Comparison of ENCODE assay signal across 10 mouse cellular contexts in the genomic region with DNA sequence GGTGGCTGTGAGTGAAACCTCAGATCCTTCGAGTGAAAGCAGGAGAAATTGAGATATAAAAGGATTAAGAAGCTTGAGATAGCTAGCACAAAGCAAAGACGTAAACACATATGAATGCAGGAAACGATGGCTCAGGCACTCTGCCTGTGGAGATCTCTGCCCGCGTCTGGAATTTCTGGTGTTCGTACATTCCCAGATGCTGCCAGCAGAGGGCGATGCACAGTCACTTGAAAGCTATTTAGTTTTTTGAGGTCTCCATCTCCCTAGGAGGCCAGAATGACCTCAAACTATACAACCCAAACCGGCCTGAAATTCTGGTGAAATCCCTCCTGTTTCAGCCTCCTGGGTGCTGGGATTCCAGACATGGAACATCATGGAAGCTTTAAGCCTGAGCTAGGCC. TPM values are rescaled to one million over a fixed set of nuclear protein-coding genes. Genes with fewer than 3 reads are reported as not detected.
DNase-seq lines count a peak whose midpoint lies in the region; ATAC-seq and TF ChIP-seq lines count a peak whose summit lies in the region.
"Had no signal": no experiment of that assay in that cellular context is flagged by ENCODE, and none has a peak within 500 bp of the region (broad histone marks: within the 10 kb centered on the region; RNA-seq: fewer than 3 reads in every experiment).

No protein-coding gene starts in this region.

- TF ChIP-seq CTCF in kidney, adult 2 months (conservative IDR thresholded peaks at IDR 0.05; ENCODE audit: insufficient read depth, insufficient read length, low read depth, low read length): peak; percentile 90

- DNase-seq in kidney, adult 2 months: peak; percentile 84
- DNase-seq in c-Kit-positive CD71-negative TER-119-negative erythroid progenitor cells, embryonic 14.5 days (ENCODE audit: low read depth): peak; percentile 50
- DNase-seq in forelimb bud, embryonic 11.5 days (ENCODE audit: low read depth, low spot score): peak; percentile 87
- DNase-seq in intestine, embryonic 14.5 days (ENCODE audit: low spot score): peak; percentile 96
- DNase-seq in left cerebral cortex, postnatal 36 days (ENCODE audit: low spot score in 2 of 2): peak; percentile 67 to 75
- DNase-seq in ovary, postnatal 10 days (ENCODE audit: low spot score): peak; percentile 77
- DNase-seq in thymus, postnatal 14 days: peak; percentile 66

- no peaks in the 10 kb centered on the region for H3K36me3 ChIP-seq in kidney, adult 2 months (ENCODE audit: control insufficient read depth, insufficient read depth, low read length)
- H3K36me3 ChIP-seq in kidney, embryonic 14.5 days (ENCODE audit: control insufficient read depth, insufficient read depth, low read length): no peaks in the 10 kb centered on the region
- H3K36me3 ChIP-seq in intestine, embryonic 14.5 days (ENCODE audit: control insufficient read depth, insufficient read depth, low read length): no peaks in the 10 kb centered on the region
- H3K36me3 ChIP-seq: embryonic facial prominence, embryonic 15.5 days had no signal

- intact Hi-C loops in left cerebral cortex, postnatal 36 days (cut with DNase I): loop anchor here (1.0 kb wide), 1 partner anchor 115 kb away; no protein-coding TSS in a partner anchor

- H3K9ac ChIP-seq in kidney, embryonic 14.5 days (ENCODE audit: low read depth, low read length): no peak overlapping the region
- H3K9ac ChIP-seq in intestine, embryonic 14.5 days (ENCODE audit: low read length): no peak overlapping the region
- H3K9ac ChIP-seq: embryonic facial prominence, embryonic 15.5 days had no signal

- H3K4me3 ChIP-seq in kidney, adult 2 months (ENCODE audit: insufficient read depth, low read depth, low read length): no peak overlapping the region
- no peak overlapping the region for H3K4me3 ChIP-seq in kidney, embryonic 14.5 days (ENCODE audit: low read length)
- no peak overlapping the region for H3K4me3 ChIP-seq in intestine, embryonic 14.5 days (ENCODE audit: low read depth, low read length)
- H3K4me3 ChIP-seq: embryonic facial prominence, embryonic 15.5 days had no signal

- no peak for TF ChIP-seq POLR2A in kidney, adult 2 months (IDR thresholded peaks at IDR 0.05; ENCODE audit: low read depth, low read length)

- no peak overlapping the region for H3K27ac ChIP-seq in kidney, adult 2 months (ENCODE audit: insufficient read depth, low read depth, low read length)
- no peak overlapping the region for H3K27ac ChIP-seq in kidney, embryonic 14.5 days (ENCODE audit: low read depth, low read length)
- H3K27ac ChIP-seq in intestine, embryonic 14.5 days (ENCODE audit: low read depth): no peak overlapping the region
- H3K27ac ChIP-seq: embryonic facial prominence, embryonic 15.5 days had no signal

- 0 out of 2 replicates have a peak, but pooled peaks cover 2% of the 10 kb centered on the region for H3K4me1 ChIP-seq in kidney, adult 2 months (ENCODE audit: control insufficient read depth, insufficient read depth, low read length)
- H3K4me1 ChIP-seq in kidney, embryonic 14.5 days (ENCODE audit: control insufficient read depth, insufficient read depth, low read length): no peaks in the 10 kb centered on the region
- H3K4me1 ChIP-seq in intestine, embryonic 14.5 days (replicated peaks; ENCODE audit: control insufficient read depth, insufficient read depth, low read length): no peaks in the 10 kb centered on the region

- H3K4me2 ChIP-seq in kidney, embryonic 14.5 days (replicated peaks; ENCODE audit: low read depth, low read length): no peak overlapping the region
- no peak overlapping the region for H3K4me2 ChIP-seq in intestine, embryonic 14.5 days (ENCODE audit: low read length)
- H3K4me2 ChIP-seq: embryonic facial prominence, embryonic 15.5 days had no signal

- H3K9me3 ChIP-seq in kidney, embryonic 14.5 days (ENCODE audit: control insufficient read depth, low read length): no peaks in the 10 kb centered on the region
- no peaks in the 10 kb centered on the region for H3K9me3 ChIP-seq in intestine, embryonic 14.5 days (ENCODE audit: control insufficient read depth, low read length)
- H3K9me3 ChIP-seq: embryonic facial prominence, embryonic 15.5 days had no signal

- no peak for ATAC-seq in kidney, embryonic 14.5 days (ENCODE audit: low FRiP score, low TSS enrichment)
- ATAC-seq in intestine, embryonic 14.5 days (replicated peaks; ENCODE audit: low FRiP score, low TSS enrichment, low read depth): no peak

- 2% methylated on average over 8 of the region's 8 CpGs for WGBS in kidney, adult 2 months
- WGBS in kidney, embryonic 14.5 days: 1% methylated on average over 8 of the region's 8 CpGs
- 3% methylated on average over 8 of the region's 8 CpGs for WGBS in intestine, embryonic 14.5 days

- H3K27me3 ChIP-seq in kidney, adult 2 months (replicated peaks; ENCODE audit: control insufficient read depth, insufficient read depth, low read length): no peaks in the 10 kb centered on the region
- peaks cover 5% of the 10 kb centered on the region for H3K27me3 ChIP-seq in kidney, embryonic 14.5 days (ENCODE audit: control insufficient read depth, insufficient read depth, low read length)
- H3K27me3 ChIP-seq in intestine, embryonic 14.5 days (replicated peaks; ENCODE audit: control insufficient read depth, insufficient read depth, low read length): peaks cover 15% of the 10 kb centered on the region

RNA-seq across cellular contexts. Expression of a gene that starts 5.5 kb away (rescaled TPM):
- polyA plus RNA-seq in kidney, adult 2 months (2012; rRNA removed): 0.07 TPM in 1 of 2 replicates, not detected in the other
- polyA plus RNA-seq in kidney, embryonic 14.5 days (2014; fragmentation: Nextera tagmentation; extraction: Ambion mirVana): not detected in 2 replicates
- polyA plus RNA-seq in intestine, embryonic 14.5 days (2014; fragmentation: Nextera tagmentation; extraction: Ambion mirVana): 0.13 and 0.19 TPM in 2 replicates
- not detected for total RNA-seq in left cerebral cortex, postnatal 36 days (2021)
- total RNA-seq: neutrophil, adult 5-6 weeks had no signal

RNA-seq across cellular contexts. Expression of a gene that starts 11.5 kb away (rescaled TPM):
- 0.28 and 0.35 TPM in 2 replicates for polyA plus RNA-seq in kidney, adult 2 months (2012; rRNA removed)
- polyA plus RNA-seq in kidney, embryonic 14.5 days (2014; fragmentation: Nextera tagmentation; extraction: Ambion mirVana): 0.57 and 0.64 TPM in 2 replicates
- polyA plus RNA-seq in intestine, embryonic 14.5 days (2014; fragmentation: Nextera tagmentation; extraction: Ambion mirVana): 1.1 and 1.5 TPM in 2 replicates
- total RNA-seq in left cerebral cortex, postnatal 36 days (2021): 1 to 10 TPM; 1.5 to 1.7 TPM
- total RNA-seq: neutrophil, adult 5-6 weeks had no signal

RNA-seq across cellular contexts. Expression of a gene that starts 56.1 kb away (rescaled TPM):
- polyA plus RNA-seq in kidney, adult 2 months (2012; rRNA removed): 1.1 TPM in 2 replicates
- polyA plus RNA-seq in kidney, embryonic 14.5 days (2014; fragmentation: Nextera tagmentation; extraction: Ambion mirVana): 0.32 and 0.36 TPM in 2 replicates
- 0.18 and 0.23 TPM in 2 replicates for polyA plus RNA-seq in intestine, embryonic 14.5 days (2014; fragmentation: Nextera tagmentation; extraction: Ambion mirVana)
- under 1 TPM in 1 of 2 experiments, not detected in 1; 0.23 TPM for total RNA-seq in left cerebral cortex, postnatal 36 days (2021)
- total RNA-seq: neutrophil, adult 5-6 weeks had no signal

RNA-seq across cellular contexts. Expression of a gene that starts 56.1 kb away (rescaled TPM):
- 40.6 and 41.0 TPM in 2 replicates for polyA plus RNA-seq in kidney, adult 2 months (2012; rRNA removed)
- 7.4 and 8.0 TPM in 2 replicates for polyA plus RNA-seq in kidney, embryonic 14.5 days (2014; fragmentation: Nextera tagmentation; extraction: Ambion mirVana)
- 9.0 and 9.3 TPM in 2 replicates for polyA plus RNA-seq in intestine, embryonic 14.5 days (2014; fragmentation: Nextera tagmentation; extraction: Ambion mirVana)
- 1 to 10 TPM; 8.4 to 9.7 TPM for total RNA-seq in left cerebral cortex, postnatal 36 days (2021)
- total RNA-seq: neutrophil, adult 5-6 weeks had no signal
